Mouse (Mus musculus) embryo, embryonic 10 days (tissue): Measurements from ENCODE around the gene Kif26a.
A peak's percentile ranks its signal among the peaks of the same experiment; 100 is the strongest.

ENCODE experiments used
- DNase-seq: peaks from one replicate; pipeline ENCODE4 v3.0.0-alpha.2; 2015; ENCODE audit warnings: low spot score

Kif26a gene

GRCm38 (mm10) chr12:112145875-112146651 lies at the start of gene Kif26a:
Gene Kif26a, plus strand, starts transcription at chr12:112146208.
- DNase-seq: peak; percentile 84

- DNase-seq: no peak
These were observed 49.3 kb upstream of the Kif26a start for GRCm38 (mm10) chr12:112096733-112097117.

GRCm38 (mm10) chr12:112100106-112100505 lies 45.9 kb upstream of the Kif26a start:
- DNase-seq: no peak

GRCm38 (mm10) chr12:112101045-112101444 lies 45.0 kb upstream of the Kif26a start:
- no peak for DNase-seq

- no peak for DNase-seq
These were observed 42.8 kb upstream of the Kif26a start for GRCm38 (mm10) chr12:112103179-112103578.

GRCm38 (mm10) chr12:112104890-112105289 lies 41.1 kb upstream of the Kif26a start:
- no peak for DNase-seq

- peak; percentile 71 for DNase-seq
These were observed 39.5 kb upstream of the Kif26a start, which contains the start of gene Aspg for GRCm38 (mm10) chr12:112106541-112106971. Gene Aspg, plus strand, starts transcription at chr12:112106679.

GRCm38 (mm10) chr12:112107685-112108084 lies 38.3 kb upstream of the Kif26a start:
- DNase-seq: no peak

- no peak for DNase-seq
These were observed 37.1 kb upstream of the Kif26a start for GRCm38 (mm10) chr12:112108696-112109445.

- no peak for DNase-seq
These were observed 36.3 kb upstream of the Kif26a start for GRCm38 (mm10) chr12:112109701-112110100.

- DNase-seq: no peak
These were observed 34.7 kb upstream of the Kif26a start for GRCm38 (mm10) chr12:112111323-112111722.

GRCm38 (mm10) chr12:112112235-112112634 lies 33.8 kb upstream of the Kif26a start:
- no peak for DNase-seq

GRCm38 (mm10) chr12:112112686-112113396 lies 33.2 kb upstream of the Kif26a start:
- no peak for DNase-seq

- peak; percentile 95 for DNase-seq
These were observed 32.3 kb upstream of the Kif26a start for GRCm38 (mm10) chr12:112113710-112114109.

- no peak for DNase-seq
These were observed 29.0 kb upstream of the Kif26a start for GRCm38 (mm10) chr12:112117006-112117405.

GRCm38 (mm10) chr12:112117649-112118048 lies 28.4 kb upstream of the Kif26a start:
- no peak for DNase-seq

- no peak for DNase-seq
These were observed 24.8 kb upstream of the Kif26a start for GRCm38 (mm10) chr12:112121188-112121587.

GRCm38 (mm10) chr12:112125903-112126302 lies 20.1 kb upstream of the Kif26a start:
- DNase-seq: no peak

GRCm38 (mm10) chr12:112126931-112127635 lies 18.9 kb upstream of the Kif26a start:
- no peak for DNase-seq

- no peak for DNase-seq
These were observed 17.5 kb upstream of the Kif26a start for GRCm38 (mm10) chr12:112128526-112128925.

GRCm38 (mm10) chr12:112129300-112129856 lies 16.6 kb upstream of the Kif26a start:
- no peak for DNase-seq
